Mouse (Mus musculus) cortical plate, adult 2 months (tissue): ENCODE measurements around the gene Clrn2. TPM values are rescaled to one million over a fixed set of nuclear protein-coding genes. Genes with fewer than 3 reads are reported as not detected.
A peak's percentile ranks its signal among the peaks of the same experiment; 100 is the strongest.

Experiments used
- H3K27ac ChIP-seq: fragments of 200-500 bp; 2 replicates; pipeline ENCODE4 v1.5.1; 2012; ENCODE audit warnings: low read length, control low read depth, inconsistent platforms; ENCODE audit not compliant: insufficient read depth
- H3K4me1 ChIP-seq: fragments of 200-500 bp; 2 replicates; pipeline ENCODE4 v1.6.1; 2011; ENCODE audit warnings: low read length; ENCODE audit not compliant: control insufficient read depth, insufficient read depth
- H3K4me3 ChIP-seq: fragments of 200-500 bp; 2 replicates; pipeline ENCODE4 v1.5.1; 2011; ENCODE audit warnings: mild to moderate bottlenecking, low read length, control low read depth; ENCODE audit not compliant: insufficient read depth
- CTCF ChIP-seq: fragments of 200-500 bp; IDR thresholded peaks from 2 replicates; pipeline ENCODE4 v1.5.1; 2011; ENCODE audit warnings: mild to moderate bottlenecking, control low read depth, low read length; ENCODE audit not compliant: insufficient read depth; ENCODE audit errors: extremely low read depth
- POLR2A ChIP-seq: fragments of 200-500 bp; IDR thresholded peaks from 2 replicates; pipeline ENCODE4 v1.6.1; 2011; ENCODE audit warnings: mild to moderate bottlenecking, low read length, control low read depth; ENCODE audit not compliant: insufficient read depth; ENCODE audit errors: extremely low read depth
- polyA plus RNA-seq: library from polyadenylated mRNA; depleted of rRNA; stranded (reverse); fragments of >200 nt; gene quantifications from 2 replicates; pipeline ENCODE4 v1.2.3, GENCODE M21; 2012

The Clrn2 gene
- polyA plus RNA-seq, 1 experiment: 0.52 TPM

DNA sequence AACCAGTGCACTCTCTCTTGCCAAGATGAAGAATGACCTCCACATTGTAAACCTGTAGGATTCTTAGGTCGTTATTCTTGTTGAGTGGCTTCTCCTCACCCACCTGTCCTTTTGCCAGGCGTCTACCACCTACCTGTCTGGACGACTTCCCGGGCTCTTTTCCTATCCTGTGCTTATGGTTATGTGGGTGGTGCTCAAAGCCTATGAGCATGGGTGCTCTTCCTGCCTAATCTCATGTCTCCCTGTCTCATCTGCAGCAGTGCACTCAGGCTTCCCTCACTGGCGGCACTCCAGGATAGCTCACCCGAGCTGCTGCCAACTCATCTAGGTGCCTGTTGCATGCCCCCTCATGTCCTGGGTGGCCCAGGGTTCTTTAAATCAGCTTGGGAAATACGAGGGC lies 24.1 kb downstream of the Clrn2 start:
- Histone ChIP-seq H3K27ac (no peak overlapping the region), H3K4me3 (no peak overlapping the region), H3K4me1 (0 out of 2 replicates have a peak, but pooled peaks cover 3% of the 10 kb centered on the region)
- TF ChIP-seq CTCF (no peak), POLR2A (no peak)

- 0 out of 2 replicates have a peak, but pooled peaks cover 3% of the 10 kb centered on the region for H3K4me1 ChIP-seq
- no peak for TF ChIP-seq CTCF
- TF ChIP-seq POLR2A: no peak
- H3K4me3 ChIP-seq: no peak overlapping the region
- H3K27ac ChIP-seq: no peak overlapping the region
Observed at GRCm38 (mm10) chr5:45480066-45480465, 26.5 kb downstream of the Clrn2 start.

- H3K4me3 ChIP-seq: no peak overlapping the region
- no peak overlapping the region for H3K27ac ChIP-seq
- TF ChIP-seq POLR2A (no peak), CTCF (no peak)
- 0 out of 2 replicates have a peak, but pooled peaks cover 3% of the 10 kb centered on the region for H3K4me1 ChIP-seq
Observed at GRCm38 (mm10) chr5:45481125-45481524, 27.6 kb downstream of the Clrn2 start.

- H3K27ac ChIP-seq: no peak overlapping the region
- H3K4me1 ChIP-seq: no peaks in the 10 kb centered on the region
- TF ChIP-seq POLR2A: no peak
- TF ChIP-seq CTCF: no peak
- no peak overlapping the region for H3K4me3 ChIP-seq
Observed at GRCm38 (mm10) chr5:45482607-45483006, 29.1 kb downstream of the Clrn2 start.

DNA sequence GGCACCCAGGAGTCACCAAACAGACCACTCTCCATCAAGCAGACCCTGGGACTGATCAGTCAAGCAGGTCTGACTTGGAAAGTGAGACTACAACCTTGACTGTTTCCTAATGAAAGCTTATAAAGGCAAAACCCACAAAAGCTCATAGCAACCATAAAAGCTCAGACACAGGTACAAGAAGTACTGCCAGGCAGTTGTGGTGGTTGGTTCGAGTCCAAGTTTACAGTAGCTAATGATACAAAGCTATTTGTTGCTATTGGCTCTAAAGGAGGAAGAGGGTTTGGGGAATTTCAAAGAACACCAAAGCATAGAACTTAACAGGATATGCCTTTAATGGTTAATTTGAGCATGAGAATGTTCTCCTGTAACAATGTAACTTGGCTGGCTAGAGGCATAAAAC lies 30.1 kb downstream of the Clrn2 start:
- TF ChIP-seq POLR2A: no peak
- TF ChIP-seq CTCF: no peak
- H3K4me3 ChIP-seq: no peak overlapping the region
- H3K4me1 ChIP-seq: no peaks in the 10 kb centered on the region
- H3K27ac ChIP-seq: no peak overlapping the region

GRCm38 (mm10) chr5:45491776-45492175 lies 38.2 kb downstream of the Clrn2 start:
- Histone ChIP-seq H3K27ac (no peak overlapping the region), H3K4me1 (no peaks in the 10 kb centered on the region), H3K4me3 (no peak overlapping the region)
- TF ChIP-seq CTCF: no peak
- TF ChIP-seq POLR2A: no peak

DNA sequence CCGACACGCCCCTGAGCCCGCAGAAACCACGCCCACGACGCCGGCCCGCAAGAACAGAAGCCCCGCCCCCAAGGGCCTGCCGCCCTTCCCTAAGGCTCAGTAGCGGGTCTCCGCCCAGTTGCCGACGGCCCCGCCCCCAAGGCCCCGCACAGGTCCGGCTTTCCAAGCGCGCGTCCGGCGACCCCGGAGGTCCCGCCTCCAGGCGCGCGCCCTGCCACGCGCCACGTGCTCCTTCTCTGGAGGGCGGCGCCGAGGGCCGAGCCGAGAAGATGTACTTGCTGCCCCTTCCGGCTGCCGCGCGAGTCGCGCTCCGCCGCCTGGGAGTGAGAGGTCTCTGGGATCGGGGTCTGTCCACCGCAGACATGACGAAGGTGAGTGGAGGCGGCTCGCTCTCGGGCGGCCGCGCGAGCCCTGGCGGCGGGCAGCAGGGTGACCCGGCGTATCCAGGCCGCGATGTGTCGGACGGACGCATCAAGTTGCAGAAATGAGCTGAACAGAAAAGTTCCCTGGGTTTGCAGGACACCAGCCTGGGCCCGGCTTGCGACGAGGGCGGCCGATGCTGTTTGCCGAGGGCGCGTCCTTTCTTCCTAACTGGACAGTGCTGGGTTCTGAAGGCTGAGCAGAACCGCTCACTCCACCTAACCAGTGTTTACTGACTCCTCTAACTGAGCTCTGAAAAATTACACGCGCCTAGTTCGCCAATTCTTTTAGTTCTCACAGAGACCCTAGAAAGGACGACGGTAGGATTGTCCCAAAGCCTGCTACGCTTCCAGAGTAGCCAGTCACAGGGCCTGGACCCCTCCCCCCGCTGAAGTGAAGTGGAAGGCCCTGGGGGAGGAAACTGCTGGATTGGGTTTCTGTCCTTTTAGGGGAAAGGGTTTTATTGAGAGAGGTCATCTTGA lies 39.9 kb downstream of the Clrn2 start, which contains the start of gene Lap3:
Lap3 (plus strand) TSS at position 184 of the 902 bp plus-strand sequence.
- Histone ChIP-seq H3K4me1 (no peaks in the 10 kb centered on the region), H3K27ac (peak within 1 kb of the TSS; percentile 82), H3K4me3 (peak within 1 kb of the TSS; percentile 86)
- peak; percentile 84 for TF ChIP-seq POLR2A
- TF ChIP-seq CTCF: no peak

DNA sequence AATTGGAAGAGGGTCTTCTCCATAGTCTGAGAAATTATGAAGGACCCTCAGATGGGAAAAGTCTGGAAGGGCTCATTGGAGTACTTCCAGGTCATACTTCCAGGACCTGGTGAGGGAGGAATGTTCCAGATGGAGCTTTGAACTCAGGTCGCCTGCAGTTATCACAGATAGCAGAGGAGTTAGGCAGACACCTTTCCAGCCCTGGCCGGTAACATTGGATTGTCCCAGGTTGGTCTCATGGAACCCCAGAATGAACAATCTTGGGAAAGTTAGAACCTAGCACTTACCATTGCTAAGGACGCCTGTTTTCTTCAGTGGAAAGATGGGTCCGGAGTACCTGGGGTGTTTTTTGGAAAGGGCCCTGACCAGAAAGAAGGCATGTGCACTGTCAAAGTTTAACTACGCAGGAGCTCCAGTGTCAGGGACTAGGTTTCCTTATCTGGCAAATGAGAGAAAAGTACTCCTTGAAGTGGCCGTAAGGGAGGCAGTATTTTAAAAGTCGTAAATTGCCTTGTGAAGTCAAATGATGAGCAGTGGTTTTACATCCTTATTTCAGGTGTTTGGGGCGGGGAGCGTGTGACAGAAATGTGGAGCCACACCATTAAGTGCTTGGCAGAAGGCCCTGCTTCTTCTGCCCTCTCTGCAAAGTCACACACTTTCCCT lies 40.7 kb downstream of the Clrn2 start:
- no peak for TF ChIP-seq CTCF
- no peak for TF ChIP-seq POLR2A
- peak overlapping the region; percentile 86 for H3K4me3 ChIP-seq
- no peaks in the 10 kb centered on the region for H3K4me1 ChIP-seq
- H3K27ac ChIP-seq: no peak overlapping the region

DNA sequence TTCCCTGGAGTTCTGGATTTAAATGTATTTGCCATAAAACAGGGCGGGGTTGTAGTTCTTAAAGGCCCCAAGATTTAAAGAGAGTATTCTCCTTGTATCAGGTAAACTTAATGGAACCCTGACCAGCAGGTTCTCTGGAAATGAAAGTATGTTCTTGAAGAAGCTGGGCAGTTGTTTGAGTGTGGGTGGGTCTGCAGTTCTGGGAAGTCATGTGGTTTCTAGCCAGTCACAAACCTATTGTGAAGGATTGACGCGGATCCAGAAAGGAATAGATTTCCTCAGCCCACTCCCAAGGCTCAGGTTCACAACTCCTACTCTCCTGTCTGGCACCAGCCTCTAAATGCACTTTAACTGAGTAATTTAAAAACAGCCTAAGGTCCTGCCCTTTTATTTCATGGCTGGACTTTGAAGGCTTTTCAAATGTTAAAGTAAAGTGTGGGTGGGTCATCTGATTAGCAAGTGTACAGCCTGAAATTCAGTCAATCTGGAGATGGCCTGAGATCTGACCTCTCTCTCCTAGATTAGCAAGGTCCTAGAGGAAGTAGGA lies 42.0 kb downstream of the Clrn2 start:
- Histone ChIP-seq H3K4me3 (no peak overlapping the region), H3K27ac (no peak overlapping the region), H3K4me1 (no peaks in the 10 kb centered on the region)
- no peak for TF ChIP-seq CTCF
- TF ChIP-seq POLR2A: no peak
